Mouse (Mus musculus) ES-E14 (cell line): ENCODE measurements around the gene Srgap1. TPM values are rescaled to one million over a fixed set of nuclear protein-coding genes. Genes with fewer than 3 reads are reported as not detected.

ENCODE experiments used
- DNase-seq: peaks from one replicate; pipeline ENCODE4 v3.0.0-alpha.2; 2013; ENCODE audit warnings: low read depth, low spot score
- H3K27ac ChIP-seq: 2 replicates; pipeline ENCODE4 v1.5.1; 2012; ENCODE audit warnings: low read depth, mild to moderate bottlenecking, low read length, moderate library complexity, mixed read lengths; ENCODE audit not compliant: poor library complexity, insufficient read depth, severe bottlenecking
- H3K36me3 ChIP-seq: 2 replicates; pipeline ENCODE4 v1.6.1; 2012; ENCODE audit warnings: mild to moderate bottlenecking, low read length, moderate library complexity, mixed read lengths; ENCODE audit not compliant: control insufficient read depth, poor library complexity, insufficient read depth, severe bottlenecking
- H3K4me1 ChIP-seq, 2 experiments: fragments of 150-350 bp in 1 of 2; sonication (generic) in 1 of 2; 2 replicates each; pipeline ENCODE4 v1.6.1; 2012; ENCODE audit warnings: low read length in 2 of 2, mild to moderate bottlenecking in 1 of 2, mixed read lengths in 1 of 2; ENCODE audit not compliant: control insufficient read depth in 2 of 2, insufficient read depth in 2 of 2, poor library complexity in 1 of 2
- H3K4me3 ChIP-seq, 2 experiments: fragments of 150-350 bp in 1 of 2; sonication (generic) in 1 of 2; 2 replicates each; pipeline ENCODE4 v1.5.1; 2012; ENCODE audit warnings: low read length in 2 of 2, low read depth in 1 of 2, mild to moderate bottlenecking in 1 of 2, mixed read lengths in 1 of 2; ENCODE audit not compliant: insufficient read depth in 1 of 2, poor library complexity in 1 of 2, severe bottlenecking in 1 of 2
- H3K9ac ChIP-seq: 2 replicates; pipeline ENCODE4 v1.6.1; 2012; ENCODE audit warnings: low read depth, mild to moderate bottlenecking, low read length, mixed read lengths; ENCODE audit not compliant: poor library complexity, insufficient read depth, severe bottlenecking
- H3K9me3 ChIP-seq: fragments of 150-350 bp; sonication (generic); 2 replicates; pipeline ENCODE4 v1.6.1; 2012; ENCODE audit warnings: low read depth, mild to moderate bottlenecking, low read length; ENCODE audit not compliant: control insufficient read depth, insufficient read depth
- CHD2 ChIP-seq: IDR thresholded peaks from 2 replicates; pipeline ENCODE4 v1.6.1; 2014; ENCODE audit warnings: mild to moderate bottlenecking, low read depth, low read length, inconsistent platforms
- HCFC1 ChIP-seq: IDR thresholded peaks from 2 replicates; pipeline ENCODE4 v1.6.1; 2012; ENCODE audit warnings: low read length, inconsistent platforms, borderline replicate concordance; ENCODE audit not compliant: insufficient read depth
- MAFK ChIP-seq: IDR thresholded peaks from 2 replicates; pipeline ENCODE4 v1.6.1; 2014; ENCODE audit warnings: mild to moderate bottlenecking, low read depth, low read length, inconsistent platforms; ENCODE audit not compliant: insufficient read depth
- ZC3H11A ChIP-seq: IDR thresholded peaks from 2 replicates; pipeline ENCODE4 v1.6.1; 2012; ENCODE audit warnings: low read depth, mild to moderate bottlenecking, inconsistent platforms, low read length, borderline replicate concordance
- ZNF384 ChIP-seq: IDR thresholded peaks from 2 replicates; pipeline ENCODE4 v1.6.1; 2012; ENCODE audit warnings: low read depth, low read length, inconsistent platforms
- in situ Hi-C, 2 experiments: fragments of 600-800 bp; cut with MboI; formaldehyde crosslinking; loops; one replicate each; pipeline ENCODE4 v1.15.1; 2025; ENCODE audit warnings: low sequenced_read_pairs in 2 of 2, inconsistent platforms in 1 of 2; ENCODE audit not compliant: unreplicated experiment in 2 of 2
- total RNA-seq: library from RNA; depleted of rRNA; stranded (reverse); fragments of 300-350 nt; gene quantifications from 2 replicates; pipeline ENCODE4 v1.2.3, GENCODE M21; 2012

The Srgap1 gene
- total RNA-seq, 1 experiment = 0.94 TPM

GRCm38 (mm10) chr10:122038554-122038953 lies 8.6 kb downstream of the Srgap1 start:
- in situ Hi-C loops = loop anchor here in 1 of 2 experiments (25.0 kb wide), 1 partner anchor 276 kb away; no protein-coding TSS in a partner anchor
- no peak for DNase-seq
- H3K4me3 ChIP-seq = 0 out of 4 replicates have a peak overlapping the region, but pooled peaks of 1 of the 2 experiments have one; percentile 16
- H3K4me1 ChIP-seq = 0 out of 4 replicates have a peak, but pooled peaks cover 0 to 2% of the 10 kb centered on the region in 2 experiments
- H3K9ac ChIP-seq = no peak overlapping the region
- H3K27ac ChIP-seq = no peak overlapping the region
- no peaks in the 10 kb centered on the region for H3K36me3 ChIP-seq
- TF ChIP-seq HCFC1 (peak; percentile 91), ZC3H11A (no peak), ZNF384 (no peak)
- no peaks in the 10 kb centered on the region for H3K9me3 ChIP-seq

- DNase-seq = no peak
- no peak overlapping the region for H3K9ac ChIP-seq
- H3K36me3 ChIP-seq = no peaks in the 10 kb centered on the region
- H3K4me3 ChIP-seq = no peak overlapping the region
- no peaks in the 10 kb centered on the region for H3K9me3 ChIP-seq
- TF ChIP-seq ZNF384 = no peak
- no peak for TF ChIP-seq HCFC1
- TF ChIP-seq MAFK = no peak
- no peak for TF ChIP-seq CHD2
- no peak for TF ChIP-seq ZC3H11A
- in situ Hi-C loops = loop anchor here in 1 of 2 experiments (25.0 kb wide), 1 partner anchor 271 kb away; no protein-coding TSS in a partner anchor
- 0 out of 4 replicates have a peak, but pooled peaks cover 0 to 1% of the 10 kb centered on the region in 2 experiments for H3K4me1 ChIP-seq
- H3K27ac ChIP-seq = no peak overlapping the region
Measured at GRCm38 (mm10) chr10:122033271-122033670, 13.8 kb downstream of the Srgap1 start.

GRCm38 (mm10) chr10:122030420-122030819 lies 16.7 kb downstream of the Srgap1 start:
- Histone ChIP-seq H3K9me3 (no peaks in the 10 kb centered on the region), H3K4me1 (0 out of 4 replicates have a peak, but pooled peaks cover 0 to 1% of the 10 kb centered on the region in 2 experiments), H3K36me3 (no peaks in the 10 kb centered on the region), H3K4me3 (no peak overlapping the region), H3K9ac (no peak overlapping the region), H3K27ac (no peak overlapping the region)
- in situ Hi-C loops = loop anchor here in 1 of 2 experiments (25.0 kb wide), 1 partner anchor 268 kb away; no protein-coding TSS in a partner anchor
- no peak for DNase-seq
- TF ChIP-seq HCFC1 = no peak
- TF ChIP-seq CHD2 = no peak
- TF ChIP-seq MAFK = no peak
- no peak for TF ChIP-seq ZC3H11A
- TF ChIP-seq ZNF384 = no peak

- Histone ChIP-seq H3K9ac (no peak overlapping the region), H3K27ac (no peak overlapping the region), H3K4me3 (no peak overlapping the region), H3K4me1 (0 out of 4 replicates have a peak, but pooled peaks cover 0 to 1% of the 10 kb centered on the region in 2 experiments), H3K9me3 (no peaks in the 10 kb centered on the region), H3K36me3 (no peaks in the 10 kb centered on the region)
- TF ChIP-seq MAFK (no peak), HCFC1 (no peak), ZNF384 (no peak), ZC3H11A (no peak), CHD2 (no peak)
- in situ Hi-C loops = loop anchor here in 1 of 2 experiments (25.0 kb wide), 1 partner anchor 267 kb away; no protein-coding TSS in a partner anchor
- DNase-seq = no peak
Measured at GRCm38 (mm10) chr10:122029738-122030137, 17.4 kb downstream of the Srgap1 start.

- Histone ChIP-seq H3K4me1 (no peaks in the 10 kb centered on the region), H3K9me3 (no peaks in the 10 kb centered on the region), H3K27ac (no peak overlapping the region), H3K9ac (no peak overlapping the region), H3K36me3 (no peaks in the 10 kb centered on the region), H3K4me3 (no peak overlapping the region)
- in situ Hi-C loops = loop anchor here in 1 of 2 experiments (25.0 kb wide), 1 partner anchor 263 kb away; no protein-coding TSS in a partner anchor
- TF ChIP-seq ZNF384 (no peak), MAFK (no peak), HCFC1 (no peak), CHD2 (no peak), ZC3H11A (no peak)
- DNase-seq = no peak
Measured at GRCm38 (mm10) chr10:122025198-122025597, 21.9 kb downstream of the Srgap1 start.
